Mouse (Mus musculus) C2C12 (cell line): Measurements from ENCODE around the gene Acad10.

Experiments used
- CEBPB ChIP-seq: IDR thresholded peaks from one replicate; pipeline ENCODE4 v1.6.1; 2011; ENCODE audit warnings: low read depth, mild to moderate bottlenecking, control low read depth, moderate library complexity
- CTCF ChIP-seq: IDR thresholded peaks from one replicate; pipeline ENCODE4 v1.5.1; 2011; ENCODE audit not compliant: control insufficient read depth, insufficient read depth, insufficient read length
- FOSL1 ChIP-seq: IDR thresholded peaks from one replicate; pipeline ENCODE4 v1.8.0; 2011; ENCODE audit warnings: mild to moderate bottlenecking, low read length; ENCODE audit not compliant: poor library complexity, insufficient read depth, severe bottlenecking
- MAX ChIP-seq: IDR thresholded peaks from one replicate; pipeline ENCODE4 v1.6.1; 2011; ENCODE audit warnings: mild to moderate bottlenecking, control low read depth
- MYOD1 ChIP-seq: IDR thresholded peaks from one replicate; pipeline ENCODE4 v1.6.1; 2011; ENCODE audit warnings: low read depth; ENCODE audit not compliant: control insufficient read depth, insufficient read length
- MYOG ChIP-seq: IDR thresholded peaks from one replicate; pipeline ENCODE4 v1.6.1; 2011; ENCODE audit not compliant: control insufficient read depth, insufficient read length; ENCODE audit errors: extremely low read depth
- USF1 ChIP-seq: IDR thresholded peaks from one replicate; pipeline ENCODE4 v1.6.1; 2011; ENCODE audit warnings: low read depth, mild to moderate bottlenecking, control low read depth, moderate library complexity

- TF ChIP-seq CTCF (no peak), MYOD1 (no peak), MYOG (no peak), MAX (no peak), FOSL1 (no peak), USF1 (no peak), CEBPB (no peak)
Measured at GRCm38 (mm10) chr5:121592064-121592815, 68.1 kb downstream of the Acad10 start.
